ENCODE assay signal across 9 mouse cellular contexts in genomic region chr6:48675931-48676859, GRCm38 (mm10). TPM values are rescaled to one million over a fixed set of nuclear protein-coding genes. Genes with fewer than 3 reads are reported as not detected.
DNase-seq lines count a peak whose midpoint lies in the region; ATAC-seq lines count a peak whose summit lies in the region.
"Had no signal": no experiment of that assay in that cellular context is flagged by ENCODE, and none has a peak within 500 bp of the region (broad histone marks: within the 10 kb centered on the region; RNA-seq: fewer than 3 reads in every experiment).

Gene Gimap9 (plus strand): TSS chr6:48676129.

- peak within 1 kb of the TSS; percentile 45 for H3K4me2 ChIP-seq in kidney, embryonic 16.5 days (replicated peaks; ENCODE audit: low read depth, low read length)

- H3K4me1 ChIP-seq in kidney, embryonic 16.5 days (ENCODE audit: insufficient read depth, low read length): no peaks in the 10 kb centered on the region; the same call in 1 of the 2 replicates

- H3K9me3 ChIP-seq in kidney, embryonic 16.5 days (ENCODE audit: low read length): no peaks in the 10 kb centered on the region

- WGBS in kidney, embryonic 16.5 days: 27% methylated on average over 13 of the region's 13 CpGs

- 0 out of 2 replicates have a peak, but pooled peaks cover 5% of the 10 kb centered on the region for H3K36me3 ChIP-seq in kidney, embryonic 16.5 days (ENCODE audit: insufficient read depth, low read length)

- peak; percentile 70; the same call in 1 of the 2 replicates for ATAC-seq in kidney, embryonic 16.5 days (ENCODE audit: low FRiP score, low TSS enrichment)

- peak within 1 kb of the TSS; percentile 17 for H3K9ac ChIP-seq in kidney, embryonic 16.5 days (replicated peaks; ENCODE audit: low read length)

- DNase-seq in CD8-positive naive resting alpha-beta T cell, adult 2 months (ENCODE audit: low read depth in 2 of 2, low spot score in 2 of 2): peak; percentile 57 to 75
- DNase-seq in adipocyte (ENCODE audit: low spot score): peak; percentile 35
- peak; percentile 44 to 53 for DNase-seq in heart, adult 9 months (ENCODE audit: low spot score in 2 of 2)
- DNase-seq in lung, postnatal 36 days: peak; percentile 79
- DNase-seq in spleen, postnatal 10 days (ENCODE audit: low spot score in 2 of 2): peak; percentile 69 to 82
- DNase-seq in cerebellum, adult 11 months: no peak
- DNase-seq in layer of hippocampus, adult 9-10 months (ENCODE audit: low spot score): no peak

- H3K4me3 ChIP-seq in kidney, embryonic 16.5 days (ENCODE audit: low read length): peak within 1 kb of the TSS; percentile 34

- no peaks in the 10 kb centered on the region for H3K27me3 ChIP-seq in kidney, embryonic 16.5 days (ENCODE audit: insufficient read depth, low read length)

- H3K27ac ChIP-seq in kidney, embryonic 16.5 days (ENCODE audit: low read length): peak within 1 kb of the TSS; percentile 6; the same call in 1 of the 2 replicates
- H3K27ac ChIP-seq: macrophage had no signal

RNA-seq across cellular contexts. Expression of gene Gimap9, which starts in this region (rescaled TPM):
- polyA plus RNA-seq in kidney, embryonic 16.5 days (2015; fragmentation: Nextera tagmentation; extraction: Ambion mirVana): 12.7 and 14.8 TPM in 2 replicates

Comparison
In these comparisons a context has a peak if more than half of its experiments do, and no peak if none do; other contexts are left out.
1. DNase-seq: peak in CD8-positive naive resting alpha-beta T cell, adult 2 months (2 of 2), adipocyte (single experiment), heart, adult 9 months (2 of 2), lung, postnatal 36 days (single experiment) and spleen, postnatal 10 days (2 of 2); none in cerebellum, adult 11 months (single experiment) and layer of hippocampus, adult 9-10 months (single experiment).